Mouse (Mus musculus) gastrocnemius, postnatal 36 days (tissue): ENCODE results near the gene Rnf114. TPM values are rescaled to one million over a fixed set of nuclear protein-coding genes. Genes with fewer than 3 reads are reported as not detected.
A peak's percentile ranks its signal among the peaks of the same experiment; 100 is the strongest.

Experiments
- DNase-seq, 2 experiments: peaks; one replicate each; pipeline ENCODE4 v3.0.0; 2022
- intact Hi-C: fragments of 180-260 bp; cut with DNase I; formaldehyde crosslinking; loops from one replicate; pipeline ENCODE4 v1.15.1; 2025
- total RNA-seq, 2 experiments: library from RNA; stranded (reverse); gene quantifications; 2 replicates each; pipeline ENCODE4 v1.2.3; 2021

Rnf114 gene
- total RNA-seq, 2 experiments from 2014 or later, result 31.8 to 32.2 TPM

GRCm38 (mm10) chr2:167537476-167538297 is 45.2 kb downstream of the Rnf114 start, which contains the start of gene Snai1:
Snai1 (plus strand) TSS chr2:167538195.
- peak; percentile 89 to 94 for DNase-seq
- intact Hi-C loops, result loop anchor here (1.0 kb wide), 1 partner anchor 68 kb away; no protein-coding TSS in a partner anchor

DNA sequence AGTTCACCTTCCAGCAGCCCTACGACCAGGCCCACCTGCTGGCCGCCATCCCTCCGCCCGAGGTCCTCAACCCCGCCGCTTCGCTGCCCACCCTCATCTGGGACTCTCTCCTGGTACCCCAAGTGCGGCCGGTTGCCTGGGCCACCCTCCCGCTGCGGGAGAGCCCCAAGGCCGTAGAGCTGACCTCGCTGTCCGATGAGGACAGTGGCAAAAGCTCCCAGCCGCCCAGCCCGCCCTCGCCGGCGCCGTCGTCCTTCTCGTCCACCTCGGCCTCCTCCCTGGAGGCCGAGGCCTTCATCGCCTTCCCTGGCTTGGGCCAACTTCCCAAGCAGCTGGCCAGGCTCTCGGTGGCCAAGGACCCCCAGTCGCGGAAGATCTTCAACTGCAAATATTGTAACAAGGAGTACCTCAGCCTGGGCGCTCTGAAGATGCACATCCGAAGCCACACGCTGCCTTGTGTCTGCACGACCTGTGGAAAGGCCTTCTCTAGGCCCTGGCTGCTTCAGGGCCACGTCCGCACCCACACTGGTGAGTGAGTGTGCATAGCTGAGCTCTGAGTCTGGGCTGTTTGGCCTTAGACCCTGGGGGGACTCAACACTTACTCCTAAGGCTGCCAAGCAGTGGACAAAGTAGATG is 46.3 kb downstream of the Rnf114 start:
- no peak for DNase-seq
- intact Hi-C loops, result no loop called here

GRCm38 (mm10) chr2:167539536-167540476 is 47.4 kb downstream of the Rnf114 start:
- intact Hi-C loops, result no loop called here
- no peak for DNase-seq

- DNase-seq, result no peak
- intact Hi-C loops, result loop anchor here (1.0 kb wide), 1 partner anchor 61 kb away; no protein-coding TSS in a partner anchor
Measured at GRCm38 (mm10) chr2:167540477-167541110, 48.1 kb downstream of the Rnf114 start.

- DNase-seq, result no peak
- intact Hi-C loops, result loop anchor here (1.0 kb wide), 1 partner anchor 60 kb away; no protein-coding TSS in a partner anchor
Measured at GRCm38 (mm10) chr2:167541324-167541723, 48.9 kb downstream of the Rnf114 start.

DNA sequence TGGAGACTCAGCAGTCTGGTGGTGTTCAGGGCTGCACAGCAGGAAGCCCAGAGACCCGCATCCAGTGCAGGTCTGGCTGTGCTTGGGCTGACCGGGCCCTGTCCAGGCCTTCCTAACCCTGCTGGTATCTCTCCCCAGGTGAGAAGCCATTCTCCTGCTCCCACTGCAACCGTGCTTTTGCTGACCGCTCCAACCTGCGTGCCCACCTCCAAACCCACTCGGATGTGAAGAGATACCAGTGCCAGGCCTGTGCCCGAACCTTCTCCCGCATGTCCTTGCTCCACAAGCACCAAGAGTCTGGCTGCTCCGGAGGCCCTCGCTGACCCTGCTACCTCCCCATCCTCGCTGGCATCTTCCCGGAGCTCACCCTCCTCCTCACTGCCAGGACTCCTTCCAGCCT is 49.3 kb downstream of the Rnf114 start:
- intact Hi-C loops, result loop anchor here (1.0 kb wide), 1 partner anchor 60 kb away; no protein-coding TSS in a partner anchor
- no peak for DNase-seq

- intact Hi-C loops, result no loop called here
- DNase-seq, result no peak
Measured at GRCm38 (mm10) chr2:167542361-167542760, 49.9 kb downstream of the Rnf114 start.

DNA sequence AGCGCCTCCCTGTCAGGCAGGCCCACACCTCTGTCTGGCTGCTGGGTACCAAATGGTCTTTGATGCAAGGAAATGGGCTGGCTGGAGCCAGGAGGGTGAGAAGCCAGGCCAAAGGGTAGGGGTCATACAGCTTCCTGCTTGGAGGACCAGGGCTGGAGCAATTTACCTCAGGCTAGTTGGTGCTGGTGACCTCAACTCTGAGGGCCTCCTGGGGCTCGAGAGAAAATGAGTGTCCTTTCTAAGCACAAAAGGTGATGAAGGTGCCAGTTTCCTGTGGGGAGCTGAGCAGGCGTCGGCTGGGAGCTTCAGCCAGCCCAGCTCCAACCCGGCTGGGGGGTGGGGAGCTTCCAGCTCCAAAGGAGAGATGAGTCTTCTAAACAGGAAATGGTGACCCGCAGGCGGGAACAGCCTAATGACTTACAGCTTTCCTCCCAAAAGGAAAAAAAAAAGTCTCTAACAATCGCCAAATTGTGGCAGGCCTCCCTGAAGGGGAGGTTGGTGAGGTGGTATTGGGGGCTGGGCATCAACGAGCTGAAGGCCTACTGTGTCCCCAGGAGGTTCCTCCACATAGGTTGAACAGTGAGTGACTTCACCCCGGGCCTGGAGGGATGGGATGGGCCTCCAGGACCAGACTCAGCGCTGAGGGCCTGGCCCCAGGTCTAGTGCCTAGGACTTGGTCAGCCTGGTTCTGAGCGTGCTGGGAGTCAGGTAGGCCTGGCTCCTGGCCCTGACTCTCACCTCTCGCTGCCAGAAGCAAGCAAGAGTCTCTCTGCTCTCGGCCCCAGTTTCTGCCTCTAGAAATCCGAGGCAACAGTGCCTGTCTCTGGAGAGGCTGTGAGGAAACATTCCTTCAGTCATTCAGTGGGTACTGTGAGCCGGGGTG is 50.9 kb downstream of the Rnf114 start:
- peak in 1 of 2 experiments; percentile 48 for DNase-seq
- intact Hi-C loops, result no loop called here

DNA sequence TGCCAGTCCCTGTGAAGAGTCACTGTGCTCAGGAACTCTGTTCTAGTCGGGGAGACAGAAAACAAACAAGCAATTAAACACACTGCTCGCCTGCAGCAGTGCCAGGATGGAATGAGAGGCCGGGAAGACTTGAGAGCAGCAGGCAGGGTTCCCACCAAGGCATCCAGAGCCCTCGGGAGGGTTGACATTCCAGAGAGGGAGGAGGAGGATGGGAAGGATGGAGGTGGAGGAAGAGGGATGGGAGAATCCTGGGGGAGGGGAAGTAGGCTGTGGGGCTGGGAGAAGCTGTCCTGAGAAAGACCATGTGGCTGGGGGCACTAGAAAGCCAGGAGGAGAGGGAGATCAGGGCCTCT is 51.5 kb downstream of the Rnf114 start:
- no peak for DNase-seq

GRCm38 (mm10) chr2:167544456-167544855 is 52.0 kb downstream of the Rnf114 start:
- intact Hi-C loops, result no loop called here

More for the DNA sequence above, 51.5 kb downstream of the Rnf114 start:
- intact Hi-C loops, result no loop called here

DNA sequence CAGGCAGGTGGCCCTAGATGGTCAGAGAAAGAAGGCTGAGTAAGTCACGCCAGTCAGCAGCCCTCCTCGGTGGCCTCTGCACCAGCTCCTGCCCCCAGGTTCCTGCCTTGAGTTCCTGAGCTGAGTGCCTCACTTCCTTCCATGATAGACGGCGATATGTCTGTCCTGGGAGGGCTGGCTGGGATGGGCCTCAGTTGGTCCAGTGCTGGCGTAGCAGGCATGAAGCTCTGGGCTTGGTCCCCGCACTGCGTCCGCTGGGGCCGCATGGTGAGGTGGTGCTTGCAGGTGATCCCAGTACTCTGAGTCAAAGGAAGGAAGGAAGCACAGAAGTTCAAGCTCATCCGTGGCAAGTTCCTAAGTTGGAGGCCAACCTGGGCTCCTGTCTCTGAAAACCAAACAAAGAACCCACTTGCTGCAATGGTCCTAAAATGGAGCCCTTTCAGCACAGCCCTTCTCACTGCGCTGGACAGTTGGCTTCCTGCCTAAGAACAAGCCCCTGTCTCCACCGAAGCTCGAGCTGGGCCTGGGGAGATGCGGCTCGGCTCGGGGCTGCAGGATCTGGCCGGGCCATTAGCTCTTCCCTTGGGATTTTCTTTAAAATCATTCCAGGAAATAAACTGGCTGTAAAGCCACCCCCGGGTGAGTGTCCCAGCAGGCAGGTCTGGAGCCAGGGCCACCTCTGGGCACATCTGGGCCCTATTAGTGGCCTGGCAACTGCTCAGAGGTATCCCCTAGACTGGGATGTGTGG is 54.2 kb downstream of the Rnf114 start:
- DNase-seq, result no peak
- intact Hi-C loops, result no loop called here

More at GRCm38 (mm10) chr2:167544456-167544855, 52.0 kb downstream of the Rnf114 start:
- peak in 1 of 2 experiments; percentile 3 for DNase-seq

GRCm38 (mm10) chr2:167547444-167547843 is 55.0 kb downstream of the Rnf114 start:
- no peak for DNase-seq
- intact Hi-C loops, result no loop called here

- no peak for DNase-seq
- intact Hi-C loops, result no loop called here
Measured at GRCm38 (mm10) chr2:167548961-167549360, 56.5 kb downstream of the Rnf114 start.

- intact Hi-C loops, result no loop called here
- no peak for DNase-seq
Measured at GRCm38 (mm10) chr2:167550341-167550854, 58.0 kb downstream of the Rnf114 start.

- intact Hi-C loops, result no loop called here
- no peak for DNase-seq
Measured at GRCm38 (mm10) chr2:167551342-167551920, 59.0 kb downstream of the Rnf114 start.

- DNase-seq, result no peak
- intact Hi-C loops, result no loop called here
Measured at GRCm38 (mm10) chr2:167552292-167552691, 59.8 kb downstream of the Rnf114 start.

DNA sequence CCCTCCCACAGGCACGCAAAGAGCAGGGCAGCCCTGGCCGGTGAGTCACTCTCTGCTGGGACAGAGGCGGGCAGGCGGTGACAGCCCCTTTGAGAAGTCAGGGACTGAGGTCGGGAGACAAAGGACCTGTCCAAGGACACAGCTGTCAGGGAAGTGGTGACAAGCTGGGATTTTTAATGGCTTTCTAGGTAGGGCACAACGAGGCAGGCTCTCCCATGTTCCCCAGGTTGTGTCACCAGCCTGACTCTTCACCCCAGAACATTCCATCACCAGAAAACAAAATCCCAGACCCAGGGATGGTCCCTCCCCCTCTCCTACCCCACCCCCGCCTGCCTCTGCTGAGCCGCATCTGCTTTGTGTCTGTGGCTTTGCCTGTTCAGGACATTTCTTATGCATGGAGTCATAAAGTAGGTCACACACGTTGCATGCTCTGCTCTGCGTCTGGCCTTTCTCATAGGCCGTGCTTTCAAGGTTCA is 60.5 kb downstream of the Rnf114 start:
- DNase-seq, result no peak

DNA sequence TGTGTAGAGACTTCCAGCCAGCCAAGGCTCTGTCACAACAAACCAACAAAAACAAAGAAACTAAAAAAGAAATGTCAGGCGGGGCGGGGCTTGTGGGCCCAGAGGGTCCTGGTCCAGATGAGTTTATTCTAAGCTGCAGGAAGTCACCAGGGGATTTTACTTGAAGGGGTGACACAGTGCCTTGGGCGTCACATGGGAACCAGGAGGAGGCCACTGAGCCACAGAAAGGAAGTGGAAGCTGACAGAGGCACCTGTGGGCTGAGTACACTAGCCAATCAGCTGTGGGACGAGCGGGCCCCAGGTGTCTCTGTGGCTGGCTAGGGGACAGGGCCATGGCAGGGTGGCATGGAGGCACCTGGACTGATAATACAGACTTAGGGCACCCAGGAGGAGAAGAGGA is 63.3 kb downstream of the Rnf114 start:
- DNase-seq, result no peak
- intact Hi-C loops, result no loop called here

More for the DNA sequence above, 60.5 kb downstream of the Rnf114 start:
- intact Hi-C loops, result no loop called here
